Mouse (Mus musculus): ENCODE data around the gene Nmnat3.

- TF ChIP-seq CTCF (IDR thresholded peaks at IDR 0.05; ENCODE audit: low read depth) (no peak), EP300 (IDR thresholded peaks at IDR 0.05; ENCODE audit: low read depth) (no peak)
These were observed 80.2 kb downstream of the Nmnat3 start for GRCm38 (mm10) chr9:98367333-98367962.

Data from liver, embryonic 14.5 days (tissue).